Mouse (Mus musculus) cerebellum, adult 11 months (tissue): ENCODE results near the gene Klkb1.
"Not testable (repeated sequence)": the region's sequence is repeated elsewhere in the genome, so short reads cannot be mapped to it uniquely, and the experiment has no call there.

ENCODE experiments used
- DNase-seq: peaks from one replicate; pipeline ENCODE4 v3.0.0; 2022

The Klkb1 gene

GRCm38 (mm10) chr8:45294687-45295086 lies at the start of gene Klkb1:
Gene Klkb1 (minus strand): TSS chr8:45294859.
- no peak for DNase-seq

GRCm38 (mm10) chr8:45344298-45344697 lies 49.6 kb upstream of the Klkb1 start:
- DNase-seq = no peak

GRCm38 (mm10) chr8:45341630-45342628 lies 47.3 kb upstream of the Klkb1 start:
- no peak for DNase-seq

GRCm38 (mm10) chr8:45333493-45333892 lies 38.8 kb upstream of the Klkb1 start:
- no peak for DNase-seq

- DNase-seq = no peak
Observed at GRCm38 (mm10) chr8:45332685-45333409, 38.2 kb upstream of the Klkb1 start, which contains the start of gene Cyp4v3. Gene Cyp4v3 (minus strand): TSS chr8:45333216.

- no peak for DNase-seq
Observed at GRCm38 (mm10) chr8:45330856-45331255, 36.2 kb upstream of the Klkb1 start.

GRCm38 (mm10) chr8:45329206-45329980 lies 34.7 kb upstream of the Klkb1 start:
- no peak for DNase-seq

GRCm38 (mm10) chr8:45327076-45327475 lies 32.4 kb upstream of the Klkb1 start:
- DNase-seq = not testable (repeated sequence)

- no peak for DNase-seq
Observed at GRCm38 (mm10) chr8:45324151-45324550, 29.5 kb upstream of the Klkb1 start.

- no peak for DNase-seq
Observed at GRCm38 (mm10) chr8:45321365-45321764, 26.7 kb upstream of the Klkb1 start.

- DNase-seq = no peak
Observed at GRCm38 (mm10) chr8:45320930-45321329, 26.3 kb upstream of the Klkb1 start.

GRCm38 (mm10) chr8:45310967-45311366 lies 16.3 kb upstream of the Klkb1 start:
- no peak for DNase-seq

GRCm38 (mm10) chr8:45308366-45308765 lies 13.7 kb upstream of the Klkb1 start, which contains the start of gene Gm45753:
Gene Gm45753 (minus strand): TSS chr8:45308466.
- DNase-seq = no peak

GRCm38 (mm10) chr8:45305479-45305878 lies 10.8 kb upstream of the Klkb1 start:
- no peak for DNase-seq

GRCm38 (mm10) chr8:45304354-45304753 lies 9.7 kb upstream of the Klkb1 start:
- no peak for DNase-seq

GRCm38 (mm10) chr8:45302390-45302789 lies 7.7 kb upstream of the Klkb1 start:
- no peak for DNase-seq

GRCm38 (mm10) chr8:45295276-45295675 lies 617 bp upstream of the Klkb1 start:
- no peak for DNase-seq

GRCm38 (mm10) chr8:45291790-45292189 lies 2.9 kb downstream of the Klkb1 start:
- DNase-seq = peak; percentile 6

- DNase-seq = no peak
Observed at GRCm38 (mm10) chr8:45281630-45282029, 13.0 kb downstream of the Klkb1 start.

- no peak for DNase-seq
Observed at GRCm38 (mm10) chr8:45277453-45277852, 17.2 kb downstream of the Klkb1 start.

- no peak for DNase-seq
Observed at GRCm38 (mm10) chr8:45274317-45274716, 20.3 kb downstream of the Klkb1 start.

- DNase-seq = no peak
Observed at GRCm38 (mm10) chr8:45269056-45269455, 25.6 kb downstream of the Klkb1 start.

- DNase-seq = no peak
Observed at GRCm38 (mm10) chr8:45268485-45268884, 26.2 kb downstream of the Klkb1 start.
